Mouse (Mus musculus): ENCODE measurements around the gene Ugt1a9. TPM values are rescaled to one million over a fixed set of nuclear protein-coding genes. Genes with fewer than 3 reads are reported as not detected.
"Not testable (repeated sequence)": the region's sequence is repeated elsewhere in the genome, so short reads cannot be mapped to it uniquely, and the experiment has no call there.

Ugt1a9 gene
- not detected in 2 replicates for polyA plus RNA-seq (2015; fragmentation: Nextera tagmentation; extraction: Ambion mirVana)

DNA sequence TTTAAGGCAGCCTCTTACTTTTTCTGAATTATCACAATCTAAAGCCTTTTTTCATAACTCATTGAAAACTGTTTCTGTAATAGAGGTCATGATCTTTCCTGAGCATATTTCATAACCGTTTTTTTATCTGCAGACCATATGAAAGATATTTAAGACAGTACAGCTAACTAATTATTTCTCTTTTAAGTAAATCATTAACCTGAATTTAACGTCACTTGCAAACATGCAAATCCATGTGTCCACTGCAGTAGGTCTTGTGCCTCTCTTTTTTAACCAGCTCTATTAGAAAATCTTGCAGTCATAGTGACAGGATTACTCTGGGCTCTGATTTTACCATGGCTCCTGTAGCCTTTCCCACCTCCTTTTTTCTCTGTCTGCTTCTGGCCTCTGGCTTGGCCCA, at the start of gene Ugt1a9:
Ugt1a9 (plus strand) TSS at position 306 of the 400 bp plus-strand sequence.
- no peak within 1 kb of the TSS for H3K27ac ChIP-seq
- ATAC-seq (replicated peaks; ENCODE audit: insufficient number of reproducible peaks, insufficient read depth, low FRiP score, low read depth) = no peak
- no peaks in the 10 kb centered on the region for H3K36me3 ChIP-seq
- H3K9ac ChIP-seq = no peak within 1 kb of the TSS
- no peak within 1 kb of the TSS for H3K4me3 ChIP-seq
- 73% methylated on average over 2 of the region's 2 CpGs for WGBS
- no peaks in the 10 kb centered on the region for H3K4me1 ChIP-seq (replicated peaks)
- no peak within 1 kb of the TSS for H3K4me2 ChIP-seq
- H3K9me3 ChIP-seq (replicated peaks) = no peaks in the 10 kb centered on the region
- H3K27me3 ChIP-seq = no peaks in the 10 kb centered on the region

DNA sequence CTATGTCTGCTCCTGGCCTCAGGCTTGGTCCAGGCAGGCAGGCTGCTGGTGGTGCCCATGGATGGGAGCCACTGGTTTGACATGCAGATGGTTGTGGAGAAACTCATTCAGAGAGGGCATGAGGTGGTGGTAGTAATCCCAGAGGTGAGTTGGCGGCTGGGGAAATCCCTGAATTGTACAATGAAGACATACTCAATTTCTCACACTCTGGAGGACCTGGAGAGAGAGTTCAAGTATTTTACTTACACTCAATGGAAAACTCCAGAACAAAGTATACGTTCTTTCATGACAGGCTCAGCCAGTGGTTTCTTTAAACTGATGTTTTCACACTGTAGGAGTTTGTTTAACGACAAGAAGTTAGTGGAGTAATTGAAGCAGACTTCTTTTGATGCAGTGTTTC, 45.4 kb upstream of the Ugt1a9 start:
- 65% methylated on average over 3 of the region's 3 CpGs for WGBS
- not testable (repeated sequence) for H3K4me2 ChIP-seq; H3K36me3 ChIP-seq; ATAC-seq (replicated peaks; ENCODE audit: insufficient number of reproducible peaks, insufficient read depth, low FRiP score, low read depth); H3K27ac ChIP-seq; H3K9ac ChIP-seq; H3K9me3 ChIP-seq (replicated peaks); H3K27me3 ChIP-seq; H3K4me1 ChIP-seq (replicated peaks); H3K4me3 ChIP-seq

DNA sequence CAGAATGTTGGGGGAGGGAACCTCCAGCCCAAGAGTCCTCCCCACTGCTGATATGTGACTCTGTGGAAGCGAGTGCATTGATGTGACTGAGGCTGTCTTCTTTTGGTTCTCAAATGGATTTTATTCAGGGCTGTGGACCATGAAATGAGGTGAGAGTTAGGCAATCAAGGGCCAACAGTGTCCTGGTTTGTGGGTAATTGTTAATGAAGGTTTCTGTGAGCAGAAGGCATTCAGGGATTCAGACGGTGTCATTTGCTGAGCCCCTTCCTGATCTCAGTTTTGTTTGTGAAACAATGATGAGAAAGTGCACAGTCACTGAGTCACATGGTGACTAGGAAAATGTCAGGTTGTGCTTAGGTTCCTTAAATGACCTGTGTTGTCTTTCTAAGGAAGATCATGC, 27.6 kb upstream of the Ugt1a9 start:
- 59% methylated on average over 1 of the region's 2 CpGs for WGBS
- not testable (repeated sequence) for H3K4me3 ChIP-seq; H3K4me2 ChIP-seq; H3K27me3 ChIP-seq; H3K36me3 ChIP-seq; H3K27ac ChIP-seq; H3K4me1 ChIP-seq (replicated peaks); ATAC-seq (replicated peaks; ENCODE audit: insufficient number of reproducible peaks, insufficient read depth, low FRiP score, low read depth); H3K9me3 ChIP-seq (replicated peaks); H3K9ac ChIP-seq

DNA sequence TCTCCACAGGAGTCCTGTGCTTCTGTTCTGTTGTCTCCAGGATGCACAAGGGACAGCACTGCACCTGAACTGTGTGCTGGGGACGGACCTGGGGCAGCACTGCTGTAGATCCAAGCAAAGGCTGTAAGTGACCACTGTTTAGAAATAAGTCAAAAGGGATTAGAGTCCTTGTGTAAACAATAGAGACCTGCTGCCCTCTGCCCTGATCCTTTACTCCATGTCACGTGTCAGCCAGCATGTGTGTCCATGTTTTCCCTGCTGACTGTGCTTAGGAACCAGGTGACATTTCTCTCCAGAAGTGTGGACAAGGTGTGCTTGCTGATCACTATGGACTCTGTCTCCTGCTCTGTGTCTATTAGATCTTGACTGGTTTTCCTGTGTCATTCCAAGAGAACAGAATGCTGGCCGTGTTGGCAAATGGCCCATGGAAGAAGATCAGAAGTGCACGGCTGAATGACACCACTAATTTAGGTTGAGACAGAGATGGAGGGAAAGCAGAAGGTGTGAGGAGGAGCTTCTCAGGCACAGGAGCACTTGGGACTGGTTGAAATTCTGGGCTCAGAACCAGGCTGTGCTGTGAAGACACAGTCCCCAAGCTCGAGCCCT, 25.7 kb upstream of the Ugt1a9 start:
- ATAC-seq (replicated peaks; ENCODE audit: insufficient number of reproducible peaks, insufficient read depth, low FRiP score, low read depth); H3K27me3 ChIP-seq; H3K27ac ChIP-seq; H3K4me2 ChIP-seq; H3K9me3 ChIP-seq (replicated peaks); H3K9ac ChIP-seq; H3K4me1 ChIP-seq (replicated peaks); H3K4me3 ChIP-seq; H3K36me3 ChIP-seq: not testable (repeated sequence)
- 63% methylated on average over 4 of the region's 5 CpGs for WGBS

DNA sequence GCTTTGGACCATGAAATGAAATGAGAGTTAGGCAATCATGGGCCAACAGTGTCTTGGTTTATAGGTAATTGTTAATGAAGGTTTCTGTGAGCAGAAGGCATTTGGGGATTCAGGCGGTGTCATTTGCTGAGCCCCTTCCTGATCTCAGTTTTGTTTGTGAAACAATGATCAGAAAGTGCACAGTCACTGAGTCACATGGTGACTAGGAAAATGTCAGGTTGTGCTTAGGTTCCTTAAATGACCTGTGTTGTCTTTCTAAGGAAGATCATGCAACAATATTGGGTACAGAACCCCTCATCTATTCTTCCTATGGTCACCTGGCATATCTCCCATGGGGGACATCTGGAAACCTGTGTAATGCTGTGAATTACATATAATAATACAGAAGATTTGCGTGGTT, 23.2 kb upstream of the Ugt1a9 start:
- not testable (repeated sequence) for H3K36me3 ChIP-seq; H3K9ac ChIP-seq; H3K4me2 ChIP-seq; H3K9me3 ChIP-seq (replicated peaks); ATAC-seq (replicated peaks; ENCODE audit: insufficient number of reproducible peaks, insufficient read depth, low FRiP score, low read depth); H3K4me1 ChIP-seq (replicated peaks); H3K27me3 ChIP-seq; H3K4me3 ChIP-seq; H3K27ac ChIP-seq
- WGBS = 84% methylated on average over 2 of the region's 2 CpGs

DNA sequence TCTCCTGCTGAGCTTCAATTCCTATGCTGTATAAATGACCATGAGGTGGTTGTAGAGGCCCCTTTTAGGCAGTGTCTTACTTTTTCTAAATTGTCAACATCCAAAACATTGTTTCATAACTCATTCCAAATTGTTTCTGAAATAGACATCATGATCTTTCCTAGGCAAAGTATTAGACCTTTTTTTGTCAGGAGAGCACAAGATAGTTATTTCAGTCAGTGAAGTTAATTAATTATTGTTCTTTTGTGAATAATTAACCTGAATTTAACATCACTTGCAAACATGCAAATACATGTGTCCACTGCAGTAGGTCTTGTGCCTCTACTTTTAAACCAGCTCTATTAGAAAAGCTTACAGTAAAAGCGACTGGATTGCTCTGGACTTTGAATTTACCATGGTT, 15.5 kb upstream of the Ugt1a9 start, which contains the start of gene Ugt1a10:
Ugt1a10 (plus strand) TSS at position 301 of the 400 bp plus-strand sequence.
- no peaks in the 10 kb centered on the region for H3K36me3 ChIP-seq
- H3K4me2 ChIP-seq = no peak within 1 kb of the TSS
- no peak within 1 kb of the TSS for H3K4me3 ChIP-seq
- H3K9me3 ChIP-seq (replicated peaks) = no peaks in the 10 kb centered on the region
- no peak within 1 kb of the TSS for H3K9ac ChIP-seq
- ATAC-seq (replicated peaks; ENCODE audit: insufficient number of reproducible peaks, insufficient read depth, low FRiP score, low read depth) = no peak
- no peaks in the 10 kb centered on the region for H3K4me1 ChIP-seq (replicated peaks)
- H3K27ac ChIP-seq = no peak within 1 kb of the TSS
- WGBS = 83% methylated on average over 1 of the region's 1 CpGs
- no peaks in the 10 kb centered on the region for H3K27me3 ChIP-seq

DNA sequence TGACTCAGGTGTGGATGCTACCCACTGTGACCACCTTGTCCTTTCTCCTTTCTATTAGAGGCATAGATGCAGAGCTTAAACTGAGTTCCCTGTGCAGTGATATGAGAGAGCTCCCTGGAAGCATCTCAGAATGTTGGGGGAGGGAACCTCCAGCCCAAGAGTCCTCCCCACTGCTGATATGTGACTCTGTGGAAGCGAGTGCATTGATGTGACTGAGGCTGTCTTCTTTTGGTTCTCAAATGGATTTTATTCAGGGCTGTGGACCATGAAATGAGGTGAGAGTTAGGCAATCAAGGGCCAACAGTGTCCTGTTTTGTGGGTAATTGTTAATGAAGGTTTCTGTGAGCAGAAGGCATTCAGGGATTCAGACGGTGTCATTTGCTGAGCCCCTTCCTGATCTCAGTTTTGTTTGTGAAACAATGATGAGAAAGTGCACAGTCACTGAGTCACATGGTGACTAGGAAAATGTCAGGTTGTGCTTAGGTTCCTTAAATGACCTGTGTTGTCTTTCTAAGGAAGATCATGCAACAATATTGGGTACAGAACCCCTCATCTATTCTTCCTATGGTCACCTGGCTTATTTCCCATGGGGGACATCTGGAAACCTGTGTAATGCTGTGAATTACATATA, 4.0 kb upstream of the Ugt1a9 start:
- H3K9me3 ChIP-seq (replicated peaks); H3K27me3 ChIP-seq; H3K4me1 ChIP-seq (replicated peaks); H3K9ac ChIP-seq; H3K4me3 ChIP-seq; H3K27ac ChIP-seq; H3K36me3 ChIP-seq; ATAC-seq (replicated peaks; ENCODE audit: insufficient number of reproducible peaks, insufficient read depth, low FRiP score, low read depth); H3K4me2 ChIP-seq: not testable (repeated sequence)
- WGBS = 71% methylated on average over 1 of the region's 2 CpGs

DNA sequence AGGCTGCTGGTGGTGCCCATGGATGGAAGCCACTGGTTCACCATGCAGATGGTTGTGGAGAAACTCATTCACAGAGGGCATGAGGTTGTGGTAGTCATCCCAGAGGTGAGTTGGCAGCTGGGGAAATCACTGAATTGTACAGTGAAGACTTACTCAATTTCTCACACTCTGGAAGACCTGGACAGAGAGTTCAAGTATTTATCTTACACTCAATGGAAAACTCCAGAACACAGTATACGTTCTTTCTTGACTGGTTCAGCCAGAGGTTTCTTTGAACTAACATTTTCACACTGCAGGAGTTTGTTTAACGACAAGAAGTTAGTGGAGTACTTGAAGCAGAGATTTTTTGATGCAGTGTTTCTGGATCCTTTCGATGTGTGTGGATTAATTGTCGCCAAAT, 302 bp downstream of the Ugt1a9 start:
- Histone ChIP-seq H3K9me3 (replicated peaks) (no peaks in the 10 kb centered on the region), H3K9ac (no peak overlapping the region), H3K27me3 (no peaks in the 10 kb centered on the region), H3K4me1 (replicated peaks) (no peaks in the 10 kb centered on the region), H3K36me3 (no peaks in the 10 kb centered on the region), H3K4me2 (no peak overlapping the region), H3K4me3 (no peak overlapping the region), H3K27ac (no peak overlapping the region)
- WGBS = 74% methylated on average over 4 of the region's 4 CpGs
- ATAC-seq (replicated peaks; ENCODE audit: insufficient number of reproducible peaks, insufficient read depth, low FRiP score, low read depth) = no peak

DNA sequence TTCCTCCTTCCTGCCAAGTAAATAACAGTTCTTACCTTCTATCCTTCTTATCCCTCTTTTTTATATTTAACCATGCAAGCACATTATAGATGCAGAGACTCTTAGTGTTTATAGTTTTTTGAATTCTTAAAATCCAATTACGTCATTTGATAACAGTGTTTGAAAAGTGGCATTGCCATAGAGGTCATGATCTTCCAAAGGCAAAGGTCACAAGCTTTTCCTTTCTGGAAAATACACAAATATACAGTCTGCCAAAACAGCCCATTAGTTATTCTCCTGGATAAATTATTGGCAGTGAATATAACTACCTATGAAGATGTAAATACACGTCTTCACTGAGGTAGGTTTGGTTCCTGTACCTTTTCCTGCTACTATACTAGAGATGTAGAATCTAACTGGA, 3.9 kb downstream of the Ugt1a9 start:
- H3K4me1 ChIP-seq (replicated peaks) = no peaks in the 10 kb centered on the region
- H3K27ac ChIP-seq = no peak overlapping the region
- H3K9ac ChIP-seq = no peak overlapping the region
- H3K9me3 ChIP-seq (replicated peaks) = no peaks in the 10 kb centered on the region
- H3K27me3 ChIP-seq = no peaks in the 10 kb centered on the region
- ATAC-seq (replicated peaks; ENCODE audit: insufficient number of reproducible peaks, insufficient read depth, low FRiP score, low read depth) = no peak
- WGBS = 80% methylated on average over 2 of the region's 2 CpGs
- no peak overlapping the region for H3K4me3 ChIP-seq
- no peaks in the 10 kb centered on the region for H3K36me3 ChIP-seq
- H3K4me2 ChIP-seq = no peak overlapping the region

DNA sequence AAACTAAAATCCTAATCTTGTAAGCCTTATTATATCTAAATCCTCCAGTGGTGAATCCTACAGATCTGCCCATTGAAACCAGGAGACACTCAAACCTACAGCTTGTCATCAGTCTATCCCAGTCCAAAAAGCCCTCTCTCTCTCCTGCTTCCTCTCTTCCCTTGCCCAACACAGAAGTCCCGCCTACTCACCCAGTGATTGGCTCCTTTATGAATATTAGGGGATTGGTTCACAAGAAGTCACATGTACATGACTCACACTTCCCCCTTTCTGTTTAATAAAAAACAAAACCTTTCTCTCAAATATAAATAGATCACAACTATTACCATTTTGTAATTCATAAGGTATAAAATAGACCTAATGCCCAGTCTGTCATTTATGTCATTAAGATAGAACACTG, 6.5 kb downstream of the Ugt1a9 start:
- ATAC-seq (replicated peaks; ENCODE audit: insufficient number of reproducible peaks, insufficient read depth, low FRiP score, low read depth) = no peak
- Histone ChIP-seq H3K4me1 (replicated peaks) (no peaks in the 10 kb centered on the region), H3K27me3 (no peaks in the 10 kb centered on the region), H3K4me3 (no peak overlapping the region), H3K4me2 (no peak overlapping the region), H3K9ac (no peak overlapping the region), H3K27ac (no peak overlapping the region), H3K9me3 (replicated peaks) (no peaks in the 10 kb centered on the region), H3K36me3 (no peaks in the 10 kb centered on the region)
- WGBS = 76% methylated on average over 1 of the region's 1 CpGs

DNA sequence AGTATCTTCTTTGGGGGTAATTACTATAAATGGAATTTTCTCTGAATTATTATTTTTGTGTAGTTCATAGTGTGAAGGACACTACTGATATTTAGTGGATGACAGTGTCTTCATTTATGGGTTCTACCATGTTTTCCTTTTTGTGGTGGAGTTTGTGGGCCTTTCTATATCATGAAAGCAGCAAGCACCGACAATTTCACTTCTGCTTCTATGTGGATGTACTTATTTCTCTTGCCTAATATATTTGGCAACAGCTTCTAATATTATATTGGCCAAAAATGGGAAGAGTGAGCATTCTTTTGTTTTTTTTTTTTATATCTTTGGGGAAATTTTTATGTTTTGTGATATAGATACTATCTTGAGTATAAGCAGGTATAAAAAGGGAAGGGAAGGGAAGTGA, 11.1 kb downstream of the Ugt1a9 start:
- H3K4me3 ChIP-seq = no peak overlapping the region
- no peaks in the 10 kb centered on the region for H3K9me3 ChIP-seq (replicated peaks)
- no peaks in the 10 kb centered on the region for H3K4me1 ChIP-seq (replicated peaks)
- 84% methylated on average over 1 of the region's 1 CpGs for WGBS
- no peaks in the 10 kb centered on the region for H3K36me3 ChIP-seq
- H3K27ac ChIP-seq = no peak overlapping the region
- ATAC-seq (replicated peaks; ENCODE audit: insufficient number of reproducible peaks, insufficient read depth, low FRiP score, low read depth) = no peak
- H3K27me3 ChIP-seq = no peaks in the 10 kb centered on the region
- no peak overlapping the region for H3K4me2 ChIP-seq
- no peak overlapping the region for H3K9ac ChIP-seq

DNA sequence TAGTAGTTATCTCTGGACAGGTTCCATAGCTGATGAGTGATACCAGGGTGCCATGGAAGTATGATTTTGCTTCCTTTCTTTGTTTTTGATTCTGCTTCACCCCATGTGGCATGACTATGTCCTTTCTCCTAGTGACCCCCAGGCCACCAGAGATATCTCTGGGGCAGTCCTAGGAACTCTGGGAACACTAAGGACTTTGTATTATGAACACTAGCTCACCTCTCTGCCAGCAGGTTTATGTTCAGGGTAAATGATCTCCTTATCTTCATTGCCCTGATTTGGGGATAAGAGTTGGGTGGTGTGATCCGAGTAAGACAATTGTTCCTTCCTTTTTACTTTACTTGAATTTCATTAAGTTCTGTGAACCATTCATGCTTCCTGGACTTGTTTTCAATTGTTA, 15.5 kb downstream of the Ugt1a9 start:
- H3K27ac ChIP-seq = no peak overlapping the region
- no peaks in the 10 kb centered on the region for H3K4me1 ChIP-seq (replicated peaks)
- no peak overlapping the region for H3K4me2 ChIP-seq
- WGBS = 47% methylated on average over 1 of the region's 1 CpGs
- no peak overlapping the region for H3K4me3 ChIP-seq
- no peaks in the 10 kb centered on the region for H3K9me3 ChIP-seq (replicated peaks)
- H3K36me3 ChIP-seq = no peaks in the 10 kb centered on the region
- no peak for ATAC-seq (replicated peaks; ENCODE audit: insufficient number of reproducible peaks, insufficient read depth, low FRiP score, low read depth)
- no peak overlapping the region for H3K9ac ChIP-seq
- no peaks in the 10 kb centered on the region for H3K27me3 ChIP-seq

All from heart, embryonic 15.5 days (tissue).